Mouse (Mus musculus): ENCODE data around the gene Slc45a1. TPM values are rescaled to one million over a fixed set of nuclear protein-coding genes. Genes with fewer than 3 reads are reported as not detected.

Slc45a1 gene
- not detected for total RNA-seq (2023)

GRCm38 (mm10) chr4:150651390-150652277 lies at the start of gene Slc45a1:
Gene Slc45a1, minus strand, starts transcription at chr4:150652174.

Other genes starting within 250 kb of the Slc45a1 start
- 1 to 10 TPM; 4.0 to 7.1 TPM for gene Errfi1, start 201.7 kb upstream of the Slc45a1 start, total RNA-seq (2023)

All from neutrophil, adult 59 days (primary cell).